Mouse (Mus musculus): Measurements from ENCODE around the gene Stx18. TPM values are rescaled to one million over a fixed set of nuclear protein-coding genes. Genes with fewer than 3 reads are reported as not detected.
A peak's percentile ranks its signal among the peaks of the same experiment; 100 is the strongest.

Gene Stx18
- 2.3 and 2.8 TPM in 2 replicates for polyA plus RNA-seq (2012)

- Histone ChIP-seq H3K27me3 (ENCODE audit: control insufficient read depth) (peaks cover 36% of the 10 kb centered on the region), H3K4me3 (replicated peaks) (peak within 1 kb of the TSS; percentile 86), H3K4me1 (ENCODE audit: control insufficient read depth) (peaks cover 28% of the 10 kb centered on the region), H3K36me3 (ENCODE audit: control insufficient read depth) (no peaks in the 10 kb centered on the region; the same call in 1 of the 2 replicates), H3K9me3 (ENCODE audit: control insufficient read depth, low read length) (no peaks in the 10 kb centered on the region)
- TF ChIP-seq TAL1 (IDR thresholded peaks at IDR 0.05; ENCODE audit: low read length) = no peak
- TF ChIP-seq GATA1 (IDR thresholded peaks at IDR 0.05; ENCODE audit: low read length) = no peak
Observed at GRCm38 (mm10) chr5:38038710-38039592, at the start of gene Stx18. TSS of gene Stx18 (plus strand) at chr5:38038742.

- Histone ChIP-seq H3K4me1 (ENCODE audit: control insufficient read depth) (no peaks in the 10 kb centered on the region), H3K36me3 (ENCODE audit: control insufficient read depth) (no peaks in the 10 kb centered on the region), H3K27me3 (ENCODE audit: control insufficient read depth) (no peaks in the 10 kb centered on the region), H3K4me3 (replicated peaks) (no peak overlapping the region), H3K9me3 (ENCODE audit: control insufficient read depth, low read length) (no peaks in the 10 kb centered on the region)
- no peak for TF ChIP-seq GATA1 (IDR thresholded peaks at IDR 0.05; ENCODE audit: low read length)
- no peak for TF ChIP-seq TAL1 (IDR thresholded peaks at IDR 0.05; ENCODE audit: low read length)
Observed at GRCm38 (mm10) chr5:37992346-37992745, 46.2 kb upstream of the Stx18 start.

DNA sequence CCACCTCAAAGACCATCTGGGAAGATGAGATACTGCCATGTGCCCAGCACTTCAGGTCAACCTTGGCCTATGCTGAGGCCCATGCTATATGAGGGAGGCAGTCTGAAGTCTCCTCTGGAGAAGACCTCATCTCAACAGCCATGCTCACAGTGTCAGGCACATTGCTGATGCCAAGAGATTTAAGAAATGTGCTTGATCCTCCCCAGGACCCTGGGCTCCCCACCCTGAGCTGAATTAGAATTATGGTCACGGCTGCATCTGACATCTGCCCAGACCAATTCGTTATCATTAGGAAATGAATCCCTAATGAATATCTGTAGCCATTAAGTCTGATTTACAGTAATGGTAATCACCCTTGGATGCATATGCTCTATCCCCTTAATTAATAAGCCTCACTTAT is 39.7 kb upstream of the Stx18 start:
- TF ChIP-seq GATA1 (IDR thresholded peaks at IDR 0.05; ENCODE audit: low read length) (no peak), TAL1 (IDR thresholded peaks at IDR 0.05; ENCODE audit: low read length) (no peak)
- Histone ChIP-seq H3K27me3 (ENCODE audit: control insufficient read depth) (no peaks in the 10 kb centered on the region), H3K36me3 (ENCODE audit: control insufficient read depth) (no peaks in the 10 kb centered on the region), H3K4me3 (replicated peaks) (no peak overlapping the region), H3K9me3 (ENCODE audit: control insufficient read depth, low read length) (no peaks in the 10 kb centered on the region), H3K4me1 (ENCODE audit: control insufficient read depth) (no peaks in the 10 kb centered on the region)

DNA sequence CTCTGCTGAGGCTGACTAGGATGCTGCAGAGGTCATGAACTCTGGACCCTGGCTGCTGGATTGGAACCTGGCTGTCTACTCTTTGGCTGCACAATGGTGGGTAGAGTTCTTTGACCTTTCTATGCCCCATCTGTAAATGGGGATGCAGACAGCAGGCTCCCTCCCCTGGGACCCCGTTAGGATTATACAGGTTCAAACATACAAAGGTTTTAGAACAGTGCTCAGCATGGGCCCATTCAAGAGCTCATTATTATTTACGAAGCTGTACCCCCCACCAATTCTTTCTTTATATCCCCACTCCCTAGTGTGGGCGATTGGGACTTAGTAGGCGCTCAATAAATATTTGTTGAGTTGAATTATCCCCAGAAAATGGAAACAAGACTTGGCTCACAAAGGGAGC is 36.0 kb upstream of the Stx18 start:
- H3K4me1 ChIP-seq (ENCODE audit: control insufficient read depth) = no peaks in the 10 kb centered on the region
- H3K27me3 ChIP-seq (ENCODE audit: control insufficient read depth) = no peaks in the 10 kb centered on the region
- no peak for TF ChIP-seq TAL1 (IDR thresholded peaks at IDR 0.05; ENCODE audit: low read length)
- TF ChIP-seq GATA1 (IDR thresholded peaks at IDR 0.05; ENCODE audit: low read length) = no peak
- H3K4me3 ChIP-seq (replicated peaks) = no peak overlapping the region
- no peaks in the 10 kb centered on the region for H3K9me3 ChIP-seq (ENCODE audit: control insufficient read depth, low read length)
- H3K36me3 ChIP-seq (ENCODE audit: control insufficient read depth) = no peaks in the 10 kb centered on the region

DNA sequence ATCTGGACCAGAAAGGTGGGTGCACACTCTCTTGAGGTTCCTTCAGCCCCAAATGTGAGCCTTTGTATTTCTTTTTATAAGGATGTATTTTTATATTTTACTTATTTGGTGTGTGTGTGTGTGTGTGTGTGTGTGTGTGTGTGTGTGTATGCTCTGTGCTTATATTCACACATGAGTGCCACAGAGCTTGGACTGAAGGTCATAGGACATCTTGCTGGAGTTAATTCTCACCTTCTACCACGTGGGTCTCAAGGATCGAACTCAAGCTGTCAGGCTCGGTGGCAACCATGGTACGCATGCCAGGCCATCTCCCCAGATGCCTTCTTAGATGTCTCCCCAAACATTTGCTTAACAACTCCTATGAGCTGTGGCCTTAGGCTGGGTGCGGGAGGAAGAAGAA is 33.8 kb upstream of the Stx18 start:
- Histone ChIP-seq H3K36me3 (ENCODE audit: control insufficient read depth) (no peaks in the 10 kb centered on the region), H3K4me3 (replicated peaks) (no peak overlapping the region), H3K9me3 (ENCODE audit: control insufficient read depth, low read length) (no peaks in the 10 kb centered on the region), H3K4me1 (ENCODE audit: control insufficient read depth) (no peaks in the 10 kb centered on the region), H3K27me3 (ENCODE audit: control insufficient read depth) (no peaks in the 10 kb centered on the region)
- no peak for TF ChIP-seq GATA1 (IDR thresholded peaks at IDR 0.05; ENCODE audit: low read length)
- TF ChIP-seq TAL1 (IDR thresholded peaks at IDR 0.05; ENCODE audit: low read length) = no peak

- TF ChIP-seq GATA1 (IDR thresholded peaks at IDR 0.05; ENCODE audit: low read length) (no peak), TAL1 (IDR thresholded peaks at IDR 0.05; ENCODE audit: low read length) (no peak)
- H3K4me3 ChIP-seq (replicated peaks) = no peak overlapping the region
- H3K4me1 ChIP-seq (ENCODE audit: control insufficient read depth) = no peaks in the 10 kb centered on the region
- no peaks in the 10 kb centered on the region for H3K27me3 ChIP-seq (ENCODE audit: control insufficient read depth)
- H3K9me3 ChIP-seq (ENCODE audit: control insufficient read depth, low read length) = no peaks in the 10 kb centered on the region
- no peaks in the 10 kb centered on the region for H3K36me3 ChIP-seq (ENCODE audit: control insufficient read depth)
Observed at GRCm38 (mm10) chr5:38006415-38007347, 31.9 kb upstream of the Stx18 start.

- H3K9me3 ChIP-seq (ENCODE audit: control insufficient read depth, low read length) = no peaks in the 10 kb centered on the region
- no peaks in the 10 kb centered on the region for H3K4me1 ChIP-seq (ENCODE audit: control insufficient read depth)
- H3K36me3 ChIP-seq (ENCODE audit: control insufficient read depth) = no peaks in the 10 kb centered on the region
- H3K4me3 ChIP-seq (replicated peaks) = no peak overlapping the region
- H3K27me3 ChIP-seq (ENCODE audit: control insufficient read depth) = no peaks in the 10 kb centered on the region
- TF ChIP-seq GATA1 (IDR thresholded peaks at IDR 0.05; ENCODE audit: low read length) = no peak
- TF ChIP-seq TAL1 (IDR thresholded peaks at IDR 0.05; ENCODE audit: low read length) = no peak
Observed at GRCm38 (mm10) chr5:38009071-38009470, 29.5 kb upstream of the Stx18 start.

DNA sequence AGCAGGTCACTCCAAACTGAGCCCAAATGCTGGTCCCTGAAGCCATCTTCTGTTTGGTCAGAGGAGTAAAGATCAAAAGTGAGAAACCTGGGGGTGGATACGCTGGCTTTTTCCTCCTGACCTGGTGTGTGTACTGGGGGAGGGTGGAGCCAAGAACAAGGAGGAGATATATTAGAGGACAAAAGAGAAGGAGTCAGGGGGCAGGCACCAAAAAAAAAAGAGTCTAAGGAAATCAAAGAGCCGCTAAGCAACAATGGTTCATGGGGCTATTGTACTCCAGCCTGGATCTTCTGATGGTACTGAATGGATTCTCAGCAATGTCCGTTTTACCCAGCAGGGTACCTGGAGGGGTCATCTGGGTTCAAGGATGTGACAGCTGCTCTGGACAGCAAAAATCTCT is 23.6 kb upstream of the Stx18 start:
- Histone ChIP-seq H3K9me3 (ENCODE audit: control insufficient read depth, low read length) (no peaks in the 10 kb centered on the region), H3K4me1 (ENCODE audit: control insufficient read depth) (no peaks in the 10 kb centered on the region), H3K36me3 (ENCODE audit: control insufficient read depth) (no peaks in the 10 kb centered on the region), H3K4me3 (replicated peaks) (no peak overlapping the region), H3K27me3 (ENCODE audit: control insufficient read depth) (no peaks in the 10 kb centered on the region)
- TF ChIP-seq GATA1 (IDR thresholded peaks at IDR 0.05; ENCODE audit: low read length) = no peak
- TF ChIP-seq TAL1 (IDR thresholded peaks at IDR 0.05; ENCODE audit: low read length) = no peak

DNA sequence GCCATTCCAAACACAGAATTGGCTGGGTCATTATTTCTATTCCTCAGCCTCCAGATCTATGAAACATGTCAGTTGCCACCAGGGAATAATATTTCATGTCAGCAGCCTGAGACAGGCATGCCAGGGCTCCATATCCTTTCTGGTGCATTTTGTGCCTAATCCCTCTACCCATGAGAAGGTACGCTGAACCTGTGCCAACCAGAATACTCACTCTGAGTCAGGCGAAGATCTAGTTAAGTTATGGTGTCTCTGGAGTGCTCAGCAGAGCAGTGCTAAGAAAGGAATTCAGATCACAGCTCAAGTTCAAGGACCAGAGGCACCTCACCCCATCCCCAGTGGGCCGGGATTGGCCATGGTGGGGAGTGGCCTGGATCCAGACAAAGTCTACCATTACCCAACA is 21.6 kb upstream of the Stx18 start:
- H3K4me3 ChIP-seq (replicated peaks) = no peak overlapping the region
- H3K4me1 ChIP-seq (ENCODE audit: control insufficient read depth) = no peaks in the 10 kb centered on the region
- TF ChIP-seq TAL1 (IDR thresholded peaks at IDR 0.05; ENCODE audit: low read length) (no peak), GATA1 (IDR thresholded peaks at IDR 0.05; ENCODE audit: low read length) (no peak)
- H3K27me3 ChIP-seq (ENCODE audit: control insufficient read depth) = no peaks in the 10 kb centered on the region
- H3K36me3 ChIP-seq (ENCODE audit: control insufficient read depth) = no peaks in the 10 kb centered on the region
- H3K9me3 ChIP-seq (ENCODE audit: control insufficient read depth, low read length) = no peaks in the 10 kb centered on the region
